Mouse (Mus musculus) c-Kit-negative CD71-positive TER-119-positive erythroid progenitor cells, embryonic 14.5 days (primary cell): ENCODE data around the gene 4930562C15Rik.
"Not testable (repeated sequence)": the region's sequence is repeated elsewhere in the genome, so short reads cannot be mapped to it uniquely, and the experiment has no call there.

Experiments used
- DNase-seq: peaks from one replicate; pipeline ENCODE4 v3.0.0-alpha.2; 2013; ENCODE audit warnings: low read depth, low spot score

Gene 4930562C15Rik

GRCm38 (mm10) chr16:4835191-4835590 is at the start of gene 4930562C15Rik:
TSS of gene 4930562C15Rik (plus strand) at chr16:4835416.
- no peak for DNase-seq

GRCm38 (mm10) chr16:4785706-4786105 is 49.5 kb upstream of the 4930562C15Rik start:
- no peak for DNase-seq

- DNase-seq = no peak
Measured at GRCm38 (mm10) chr16:4788176-4788575, 47.0 kb upstream of the 4930562C15Rik start.

GRCm38 (mm10) chr16:4789311-4789768 is 45.9 kb upstream of the 4930562C15Rik start:
- no peak for DNase-seq

- DNase-seq = peak; percentile 84
Measured at GRCm38 (mm10) chr16:4789810-4790559, 45.2 kb upstream of the 4930562C15Rik start, which contains the start of gene Cdip1. TSS of gene Cdip1 (minus strand) at chr16:4790292.

- no peak for DNase-seq
Measured at GRCm38 (mm10) chr16:4791332-4791731, 43.9 kb upstream of the 4930562C15Rik start.

- DNase-seq = no peak
Measured at GRCm38 (mm10) chr16:4796631-4797030, 38.6 kb upstream of the 4930562C15Rik start.

- DNase-seq = no peak
Measured at GRCm38 (mm10) chr16:4818349-4818748, 16.9 kb upstream of the 4930562C15Rik start.

GRCm38 (mm10) chr16:4824466-4824865 is 10.8 kb upstream of the 4930562C15Rik start:
- not testable (repeated sequence) for DNase-seq

GRCm38 (mm10) chr16:4827639-4828038 is 7.6 kb upstream of the 4930562C15Rik start:
- DNase-seq = no peak

GRCm38 (mm10) chr16:4829271-4829900 is 5.8 kb upstream of the 4930562C15Rik start:
- no peak for DNase-seq

GRCm38 (mm10) chr16:4831650-4832419 is 3.4 kb upstream of the 4930562C15Rik start:
- no peak for DNase-seq

- no peak for DNase-seq
Measured at GRCm38 (mm10) chr16:4833858-4834257, 1.4 kb upstream of the 4930562C15Rik start.

GRCm38 (mm10) chr16:4837631-4838030 is 2.4 kb downstream of the 4930562C15Rik start:
- DNase-seq = no peak

- DNase-seq = no peak
Measured at GRCm38 (mm10) chr16:4839552-4839951, 4.3 kb downstream of the 4930562C15Rik start.

GRCm38 (mm10) chr16:4840231-4840630 is 5.0 kb downstream of the 4930562C15Rik start:
- no peak for DNase-seq

- no peak for DNase-seq
Measured at GRCm38 (mm10) chr16:4847041-4847440, 11.8 kb downstream of the 4930562C15Rik start.

GRCm38 (mm10) chr16:4848090-4848489 is 12.9 kb downstream of the 4930562C15Rik start:
- DNase-seq = no peak

- DNase-seq = no peak
Measured at GRCm38 (mm10) chr16:4850361-4850760, 15.1 kb downstream of the 4930562C15Rik start.

GRCm38 (mm10) chr16:4850938-4851628 is 15.9 kb downstream of the 4930562C15Rik start:
- DNase-seq = no peak

- no peak for DNase-seq
Measured at GRCm38 (mm10) chr16:4855046-4855650, 19.9 kb downstream of the 4930562C15Rik start.
